Mouse (Mus musculus): ENCODE data around the gene Cdkl3.
"Not testable (repeated sequence)": the region's sequence is repeated elsewhere in the genome, so short reads cannot be mapped to it uniquely, and the experiment has no call there.

The Cdkl3 gene

GRCm38 (mm10) chr11:52120415-52120814, 116.4 kb downstream of the Cdkl3 start:
- not testable (repeated sequence) for DNase-seq (ENCODE audit: low spot score in 2 of 2)

- no peak for DNase-seq (ENCODE audit: low spot score in 2 of 2)
Observed at GRCm38 (mm10) chr11:52122045-52122444, 118.0 kb downstream of the Cdkl3 start.

- DNase-seq (ENCODE audit: low spot score in 2 of 2) = no peak
Observed at GRCm38 (mm10) chr11:52124468-52124867, 120.4 kb downstream of the Cdkl3 start.

- DNase-seq (ENCODE audit: low spot score in 2 of 2) = no peak
Observed at GRCm38 (mm10) chr11:52127169-52127568, 123.1 kb downstream of the Cdkl3 start.

GRCm38 (mm10) chr11:52127760-52128159, 123.7 kb downstream of the Cdkl3 start:
- DNase-seq (ENCODE audit: low spot score in 2 of 2) = no peak

GRCm38 (mm10) chr11:52128316-52129061, 124.5 kb downstream of the Cdkl3 start:
- no peak for DNase-seq (ENCODE audit: low spot score in 2 of 2)

- no peak for DNase-seq (ENCODE audit: low spot score in 2 of 2)
Observed at GRCm38 (mm10) chr11:52129171-52129570, 125.2 kb downstream of the Cdkl3 start.

- no peak for DNase-seq (ENCODE audit: low spot score in 2 of 2)
Observed at GRCm38 (mm10) chr11:52129621-52130450, 125.8 kb downstream of the Cdkl3 start.

- no peak for DNase-seq (ENCODE audit: low spot score in 2 of 2)
Observed at GRCm38 (mm10) chr11:52130451-52131068, 126.5 kb downstream of the Cdkl3 start.

All from spleen, postnatal 10 days (tissue).